Mouse (Mus musculus) stomach, postnatal 0 days (tissue): ENCODE results near the gene Anapc2.

Experiments
- CTCF ChIP-seq: IDR thresholded peaks from 2 replicates; pipeline ENCODE4 v1.5.1; 2016; ENCODE audit warnings: antibody characterized with exemption, low read depth, mild to moderate bottlenecking, moderate library complexity
- EP300 ChIP-seq: optimal IDR thresholded peaks from 2 replicates; pipeline ENCODE3; 2016; ENCODE audit warnings: antibody characterized with exemption

DNA sequence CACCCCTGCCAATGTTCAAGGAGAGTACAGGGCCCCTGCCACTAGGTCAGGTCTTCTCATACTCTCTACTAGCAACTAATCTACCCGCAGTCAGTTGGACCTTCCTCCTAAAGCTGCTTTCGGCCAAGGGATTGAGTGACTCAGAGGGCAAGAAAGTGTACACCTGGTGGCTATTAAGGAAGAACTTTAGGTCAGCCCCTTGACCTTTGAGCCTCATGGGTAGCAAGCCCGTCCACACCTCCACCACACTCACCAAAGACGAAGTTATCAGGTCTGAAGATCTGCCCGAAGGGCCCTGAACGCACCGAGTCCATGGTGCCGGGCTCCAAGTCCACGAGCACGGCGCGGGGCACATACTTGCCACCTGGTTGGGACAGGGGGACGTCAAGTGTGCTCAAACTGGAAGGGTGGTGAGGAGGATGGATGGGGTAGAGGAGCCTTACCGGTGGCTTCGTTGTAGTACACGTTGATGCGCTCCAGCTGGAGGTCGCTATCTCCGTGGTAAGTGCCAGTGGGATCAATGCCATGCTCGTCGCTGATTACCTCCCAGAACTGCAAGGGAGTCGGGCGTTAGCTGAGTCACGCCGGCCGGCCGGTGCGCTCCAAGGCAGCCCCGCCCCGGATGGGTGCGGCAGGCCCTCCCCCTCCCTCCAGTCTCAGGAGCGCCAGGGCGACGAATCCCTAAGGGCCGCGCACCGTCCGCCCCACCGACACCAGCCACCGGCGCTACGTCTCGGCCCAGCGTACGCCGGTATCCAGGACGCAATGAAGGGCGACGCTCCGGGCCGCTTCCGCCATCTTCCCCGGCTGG, 48.4 kb upstream of the Anapc2 start:
- TF ChIP-seq CTCF (no peak), EP300 (no peak)
